Mouse (Mus musculus) spleen, adult 18-20 months (tissue): ENCODE data around the gene Myrip.
A peak's percentile ranks its signal among the peaks of the same experiment; 100 is the strongest.

Experiments
- DNase-seq, 2 experiments: peaks; one replicate each; pipeline ENCODE4 v3.0.0; 2022; ENCODE audit warnings: mixed read lengths in 2 of 2

Gene Myrip

DNA sequence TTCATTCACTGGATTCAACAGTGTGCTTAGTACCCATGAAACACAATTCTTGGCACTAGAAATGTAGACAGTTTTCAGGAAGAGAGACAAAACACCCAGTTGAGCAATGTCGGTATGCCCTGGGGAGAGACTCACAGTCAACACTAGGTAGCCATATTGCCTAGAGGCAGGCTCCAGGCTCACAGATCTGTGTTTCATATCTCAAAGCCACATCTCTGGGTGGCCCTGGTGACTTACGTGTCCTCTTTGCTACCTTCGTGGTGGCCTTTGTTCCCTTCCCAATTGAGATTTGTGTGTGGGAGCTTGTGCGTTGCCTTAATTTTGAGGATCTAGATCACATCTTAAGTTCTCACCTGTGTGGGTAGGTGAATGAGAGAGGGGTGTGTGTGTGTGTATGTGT, 181.1 kb downstream of the Myrip start:
- no peak for DNase-seq

GRCm38 (mm10) chr9:120483101-120483500, 181.8 kb downstream of the Myrip start:
- DNase-seq: no peak

DNA sequence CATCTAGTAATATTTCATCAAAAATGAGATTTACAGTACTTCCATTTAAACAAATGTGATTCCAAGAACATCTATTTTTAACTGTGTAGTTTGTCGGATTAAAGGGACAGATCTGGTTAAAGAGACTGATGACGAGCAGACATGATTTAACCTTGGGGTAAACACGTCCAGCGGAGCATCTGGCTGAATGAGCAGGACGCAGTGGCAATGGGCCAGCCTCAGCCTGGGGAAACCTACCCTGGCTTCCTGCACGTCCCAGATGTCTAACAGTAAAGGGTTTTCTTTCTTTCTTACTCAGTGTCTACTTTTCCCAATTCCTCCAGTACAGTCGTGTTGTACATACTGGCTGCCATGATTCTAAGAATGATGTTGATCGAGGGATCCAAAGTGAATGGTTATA, 185.8 kb downstream of the Myrip start:
- no peak for DNase-seq

DNA sequence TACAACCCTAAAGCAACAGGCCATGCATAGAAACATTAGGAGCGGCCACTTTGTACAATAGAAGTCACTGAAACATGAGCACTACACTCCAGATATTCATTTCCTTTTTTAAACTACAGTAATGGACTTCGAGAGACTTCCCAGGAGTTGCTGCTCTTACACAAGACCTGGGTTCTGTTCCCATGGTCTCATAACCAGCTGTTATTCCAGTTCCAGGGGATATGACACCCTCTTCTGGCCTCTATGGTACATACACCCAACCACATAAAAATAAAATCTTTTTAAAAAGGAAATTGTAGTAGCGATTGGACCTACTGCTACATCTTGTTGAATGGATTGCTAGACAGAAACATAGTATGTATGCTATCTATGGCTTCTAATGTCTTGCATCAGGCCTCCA, 190.2 kb downstream of the Myrip start:
- DNase-seq: no peak

DNA sequence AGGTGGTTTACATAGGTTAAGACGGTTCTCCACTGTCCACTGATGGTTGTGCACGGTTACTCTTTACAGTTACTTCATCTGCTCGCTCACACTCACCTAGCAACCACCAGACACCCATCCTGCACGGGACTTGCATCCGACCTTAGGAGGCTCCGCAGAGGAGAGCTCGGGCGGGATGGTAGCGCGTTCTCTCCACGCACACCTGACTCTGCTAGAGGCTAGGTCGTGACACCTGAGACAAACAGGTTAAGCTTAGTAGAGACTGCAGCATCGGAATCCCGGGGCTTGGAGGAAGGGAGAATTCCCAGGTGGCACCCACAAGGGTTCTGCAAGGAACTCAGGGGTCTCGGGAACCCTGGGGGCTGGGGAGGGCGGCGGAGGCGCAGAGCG, 190.7 kb downstream of the Myrip start, which contains the start of gene Eif1b:
Eif1b (plus strand) TSS at position 223 of the 390 bp plus-strand sequence.
- DNase-seq: no peak

DNA sequence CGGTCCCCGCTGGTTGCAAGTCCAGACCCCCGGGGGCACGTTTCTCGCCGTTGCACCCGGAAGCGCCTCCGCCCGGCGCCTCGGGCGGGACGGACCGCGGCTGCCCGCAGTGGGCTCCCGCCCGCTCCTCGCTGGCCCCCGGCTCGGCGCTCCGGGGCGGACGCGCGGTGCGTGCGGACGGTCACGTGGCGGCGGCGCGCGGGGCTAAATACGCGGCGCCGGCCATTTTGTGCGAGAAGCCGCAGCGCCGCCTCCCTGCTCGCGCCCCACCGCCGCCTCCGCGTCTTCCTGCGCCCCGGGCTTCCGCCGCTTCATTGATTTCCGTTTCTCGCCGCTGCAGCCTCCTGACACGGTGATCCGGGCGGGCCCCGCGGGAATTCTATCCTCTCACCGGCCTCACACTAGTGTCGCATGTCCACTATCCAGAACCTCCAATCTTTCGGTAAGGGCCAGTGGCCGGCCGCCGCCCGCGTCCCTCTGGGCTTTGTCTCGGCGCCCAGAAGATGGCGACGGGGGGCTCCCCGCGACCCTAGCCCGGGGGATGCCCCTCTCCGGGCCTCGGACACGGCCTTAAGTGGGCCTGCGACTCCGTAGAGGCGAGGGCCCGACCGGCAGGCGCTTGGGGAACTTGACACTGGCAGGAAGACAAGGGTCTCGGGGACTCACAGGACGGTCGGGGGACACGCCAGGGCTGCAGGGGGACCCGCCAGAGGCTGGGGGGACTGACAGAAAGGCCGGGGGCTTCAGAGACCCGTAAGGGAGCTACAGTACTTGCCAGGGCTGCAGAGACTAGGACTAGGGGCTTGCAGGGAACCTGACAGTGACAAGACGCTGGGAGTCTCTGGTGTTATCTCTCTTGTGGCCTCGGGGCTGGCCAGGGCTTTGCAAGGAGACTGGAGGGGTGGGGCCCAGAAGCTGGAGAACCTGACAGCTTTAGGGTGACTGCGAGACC, 191.4 kb downstream of the Myrip start:
- peak; percentile 72 to 82 for DNase-seq

GRCm38 (mm10) chr9:120493781-120494180, 192.5 kb downstream of the Myrip start:
- no peak for DNase-seq

GRCm38 (mm10) chr9:120496691-120497090, 195.4 kb downstream of the Myrip start:
- DNase-seq: peak in 1 of 2 experiments; percentile 45

DNA sequence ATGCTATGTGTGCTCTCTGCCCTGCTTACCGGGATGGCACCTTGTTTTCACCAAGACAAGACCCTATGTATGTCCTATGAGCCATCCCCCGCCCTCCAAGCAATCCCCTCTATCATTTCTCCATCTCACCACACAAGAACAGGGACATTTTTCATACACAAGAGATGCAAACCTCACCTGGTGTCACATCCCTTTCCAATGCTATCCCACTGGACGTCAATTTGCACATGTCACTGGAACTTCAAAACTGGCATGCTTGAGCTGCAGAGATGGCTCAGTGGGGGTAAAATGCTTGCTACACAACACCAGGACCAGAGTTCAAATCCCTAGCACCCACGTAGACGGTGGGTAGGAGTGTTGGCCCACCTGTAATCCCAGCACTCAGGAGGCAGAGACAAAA, 196.7 kb downstream of the Myrip start:
- DNase-seq: no peak

GRCm38 (mm10) chr9:120501191-120501902, 200.0 kb downstream of the Myrip start:
- no peak for DNase-seq

GRCm38 (mm10) chr9:120502013-120502412, 200.7 kb downstream of the Myrip start:
- peak; percentile 19 to 74 for DNase-seq

GRCm38 (mm10) chr9:120504423-120504822, 203.1 kb downstream of the Myrip start:
- DNase-seq: no peak

- DNase-seq: no peak
Measured at GRCm38 (mm10) chr9:120511781-120512180, 210.5 kb downstream of the Myrip start.

DNA sequence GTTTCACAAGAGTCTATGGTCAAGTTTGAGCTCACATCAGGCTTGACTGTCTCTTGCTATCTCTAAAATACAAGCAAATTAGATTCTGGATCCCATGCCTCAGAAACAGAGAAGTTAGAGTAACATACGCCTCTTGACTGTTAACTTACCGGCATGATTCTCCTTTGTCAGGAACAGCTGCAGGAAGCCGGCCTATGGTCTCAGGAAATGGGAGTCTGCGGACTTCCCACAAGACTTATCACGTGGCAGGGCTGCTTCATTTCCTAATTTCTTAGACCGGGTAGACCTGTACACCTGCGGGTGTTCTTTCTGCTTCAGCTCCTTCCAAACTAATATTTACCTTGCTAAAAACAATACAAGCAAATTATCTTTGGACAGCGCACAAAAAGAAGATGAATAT, 215.4 kb downstream of the Myrip start:
- DNase-seq: no peak

- no peak for DNase-seq
Measured at GRCm38 (mm10) chr9:120518946-120519345, 217.6 kb downstream of the Myrip start.

- DNase-seq: no peak
Measured at GRCm38 (mm10) chr9:120519469-120520125, 218.3 kb downstream of the Myrip start.

GRCm38 (mm10) chr9:120521161-120521560, 219.8 kb downstream of the Myrip start:
- no peak for DNase-seq
